Mouse (Mus musculus): ENCODE results near the gene Ap4m1. TPM values are rescaled to one million over a fixed set of nuclear protein-coding genes. Genes with fewer than 3 reads are reported as not detected.
A peak's percentile ranks its signal among the peaks of the same experiment; 100 is the strongest.

Gene Ap4m1
- polyA plus RNA-seq, 1 experiment from 2014 or later = 26.2 TPM

DNA sequence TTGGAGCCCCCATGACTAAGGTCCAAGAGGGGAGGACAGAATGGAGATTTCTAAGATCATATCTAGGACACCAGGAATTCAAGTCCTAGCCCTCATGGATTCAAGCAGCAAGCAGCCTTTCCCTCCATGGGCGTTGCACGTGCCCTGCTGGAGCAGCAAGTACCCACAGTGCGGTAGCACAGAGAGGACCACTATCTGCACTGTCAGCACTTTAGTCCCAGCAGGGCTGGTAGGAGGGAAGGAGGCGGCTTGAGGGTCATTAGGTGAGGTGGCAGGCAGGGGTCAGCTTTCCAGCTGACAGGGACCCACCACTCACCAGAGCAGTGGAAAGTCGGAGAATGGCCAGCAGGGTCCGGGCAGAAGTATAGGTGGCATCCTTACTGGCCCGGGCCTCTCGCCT is 6.2 kb upstream of the Ap4m1 start:
- H3K36me3 ChIP-seq = peaks cover 73% of the 10 kb centered on the region
- no peaks in the 10 kb centered on the region for H3K9me3 ChIP-seq
- no peak for ATAC-seq (ENCODE audit: borderline replicate concordance, extremely low read depth, low FRiP score, low TSS enrichment)
- H3K27ac ChIP-seq = no peak overlapping the region
- H3K4me3 ChIP-seq = no peak overlapping the region
- no peaks in the 10 kb centered on the region for H3K27me3 ChIP-seq
- no peak overlapping the region for H3K9ac ChIP-seq
- H3K4me2 ChIP-seq = no peak overlapping the region
- H3K4me1 ChIP-seq = peaks cover 18% of the 10 kb centered on the region
- 70% methylated on average over 8 of the region's 8 CpGs for WGBS

DNA sequence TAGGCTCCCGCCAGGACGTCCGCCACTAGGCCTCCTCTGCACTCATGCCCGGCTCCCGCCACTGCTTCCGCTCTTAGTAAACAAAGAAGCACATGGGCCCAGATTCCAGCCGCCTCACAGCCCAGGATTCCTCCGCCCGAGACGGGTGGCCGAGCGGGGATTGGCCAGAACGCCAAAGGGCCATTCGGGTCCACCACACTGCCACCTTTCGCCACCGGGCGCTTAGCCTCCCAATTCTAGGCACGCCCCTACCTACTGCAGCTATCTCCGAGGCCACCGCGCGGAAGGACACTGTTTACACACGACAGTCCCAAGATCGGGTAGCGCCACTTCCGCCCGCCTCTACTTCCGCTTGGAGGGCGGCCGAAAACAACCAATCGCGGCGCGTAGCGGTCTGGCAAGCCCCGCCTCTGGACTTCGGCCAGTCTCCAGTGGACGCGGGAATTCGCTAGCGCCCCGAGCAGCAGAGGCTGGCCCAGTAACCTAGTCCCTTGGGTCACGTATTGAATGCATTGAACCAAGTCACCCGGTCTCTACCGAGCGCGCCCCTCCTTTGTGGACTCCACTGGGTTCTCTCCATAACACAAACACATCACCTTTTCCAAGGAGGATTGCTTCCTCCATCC is 753 bp upstream of the Ap4m1 start:
- H3K4me2 ChIP-seq = peak overlapping the region; percentile 80
- H3K9ac ChIP-seq = peak overlapping the region; percentile 88
- H3K4me3 ChIP-seq = peak overlapping the region; percentile 82
- under 1% methylated on average over 47 of the region's 47 CpGs for WGBS
- H3K27ac ChIP-seq = peak overlapping the region; percentile 97
- no peaks in the 10 kb centered on the region for H3K9me3 ChIP-seq
- peak; percentile 88 for ATAC-seq (ENCODE audit: borderline replicate concordance, extremely low read depth, low FRiP score, low TSS enrichment)
- H3K27me3 ChIP-seq = no peaks in the 10 kb centered on the region
- H3K36me3 ChIP-seq = peaks cover 61% of the 10 kb centered on the region
- peaks cover 23% of the 10 kb centered on the region for H3K4me1 ChIP-seq

DNA sequence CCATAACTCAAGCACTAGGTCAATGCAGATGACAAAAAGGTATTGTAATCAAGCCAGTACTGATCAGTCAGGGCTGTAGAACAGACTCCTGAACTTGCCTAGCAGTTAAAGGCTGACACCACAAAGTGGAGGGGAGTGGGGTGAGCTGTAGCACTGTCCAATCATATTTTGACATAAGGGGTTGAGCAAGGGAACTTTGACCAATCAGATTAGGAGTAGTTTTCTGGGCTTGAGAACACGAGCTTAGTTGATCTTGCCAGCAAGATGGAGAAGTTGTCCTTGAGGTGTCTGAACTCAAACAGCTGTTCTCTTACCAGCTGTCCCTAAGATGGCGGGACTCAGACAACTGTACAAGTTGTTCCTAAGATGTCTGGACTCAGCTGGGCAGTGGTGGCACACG is 1.4 kb downstream of the Ap4m1 start:
- Histone ChIP-seq H3K27ac (0 out of 2 replicates have a peak overlapping the region, but pooled peaks have one; percentile 97), H3K4me3 (peak overlapping the region; percentile 82; the same call in 1 of the 2 replicates), H3K4me2 (peak overlapping the region; percentile 61; the same call in 1 of the 2 replicates), H3K9me3 (no peaks in the 10 kb centered on the region), H3K36me3 (peaks cover 59% of the 10 kb centered on the region), H3K4me1 (peaks cover 23% of the 10 kb centered on the region), H3K9ac (no peak overlapping the region), H3K27me3 (no peaks in the 10 kb centered on the region)
- ATAC-seq (ENCODE audit: borderline replicate concordance, extremely low read depth, low FRiP score, low TSS enrichment) = no peak
- 64% methylated on average over 3 of the region's 3 CpGs for WGBS

DNA sequence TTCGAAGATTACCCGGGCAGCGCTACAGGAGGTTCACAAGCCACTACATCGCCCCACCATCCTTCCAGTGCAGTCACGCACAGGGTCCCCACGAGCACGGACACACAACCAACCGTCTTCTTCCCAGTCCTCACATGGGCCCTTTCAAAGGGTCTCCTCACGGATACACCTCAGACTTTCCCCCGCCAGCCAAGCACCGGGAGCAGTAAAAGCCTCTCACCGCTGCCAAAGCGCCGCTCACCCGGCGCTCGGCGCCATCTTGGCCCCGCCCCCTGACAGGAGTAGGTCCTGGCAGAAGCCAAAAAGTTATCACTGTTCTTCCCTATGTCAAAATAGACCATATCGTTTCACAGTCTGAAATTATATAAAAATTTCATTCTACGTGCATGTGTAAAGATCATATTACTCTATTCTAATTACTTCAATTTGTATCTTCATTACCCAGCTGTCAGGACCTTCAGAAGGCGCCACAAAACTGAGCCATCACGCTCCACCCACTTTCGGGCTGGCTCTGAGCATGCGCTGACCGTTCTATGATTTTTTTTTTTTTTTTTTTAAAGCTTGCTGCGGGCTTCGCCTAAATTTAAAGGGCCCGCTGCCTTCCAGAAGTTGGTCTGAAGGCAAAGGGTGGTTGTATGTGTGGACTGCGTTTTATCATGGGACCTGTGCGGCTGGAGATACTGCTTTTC is 15.3 kb downstream of the Ap4m1 start, which contains the start of the genes Taf6 and Cnpy4:
Taf6 (minus strand) TSS at position 502 of the 689 bp plus-strand sequence.
Cnpy4 (plus strand) TSS at position 536 of the 689 bp plus-strand sequence.
- WGBS = under 1% methylated on average over 31 of the region's 31 CpGs

DNA sequence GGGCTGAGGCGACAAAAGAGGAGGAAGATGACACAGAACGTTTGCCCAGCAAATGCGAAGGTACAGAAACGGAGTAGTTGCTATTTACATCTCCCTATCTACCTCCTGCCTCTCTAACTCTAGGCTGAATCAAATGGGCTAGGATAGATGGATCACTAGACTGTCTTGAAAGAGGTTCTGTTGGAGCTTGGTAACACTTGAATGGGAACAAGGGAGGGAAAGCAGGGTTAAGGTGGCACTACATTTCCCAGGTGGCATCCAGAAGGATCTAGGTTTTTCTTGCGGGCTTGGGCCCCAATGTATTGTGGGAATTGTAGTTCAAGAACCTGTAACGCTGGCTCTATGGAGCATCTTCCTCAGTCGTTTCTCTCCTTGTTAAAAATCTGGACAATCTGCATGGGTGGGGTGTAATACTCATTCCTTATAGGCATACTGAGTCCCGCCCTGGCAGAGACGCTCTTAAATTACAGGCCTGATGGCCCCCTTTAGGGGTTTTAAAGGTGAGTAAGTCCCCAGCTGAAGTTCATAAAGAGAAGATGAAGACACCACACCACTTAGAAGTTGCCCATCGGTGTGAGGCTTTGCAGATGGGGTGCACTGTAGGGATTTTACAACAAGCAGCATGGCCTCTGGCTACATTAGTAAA is 16.0 kb downstream of the Ap4m1 start:
- H3K9me3 ChIP-seq = no peaks in the 10 kb centered on the region
- H3K4me2 ChIP-seq = peak overlapping the region; percentile 62
- WGBS = 0% methylated on average over 10 of the region's 10 CpGs
- H3K4me1 ChIP-seq = peaks cover 17% of the 10 kb centered on the region
- peak overlapping the region; percentile 38 for H3K27ac ChIP-seq
- H3K36me3 ChIP-seq = peaks cover 14% of the 10 kb centered on the region; the same call in 1 of the 2 replicates
- peak overlapping the region; percentile 66 for H3K9ac ChIP-seq
- peak overlapping the region; percentile 67 for H3K4me3 ChIP-seq
- no peaks in the 10 kb centered on the region for H3K27me3 ChIP-seq
- ATAC-seq (ENCODE audit: borderline replicate concordance, extremely low read depth, low FRiP score, low TSS enrichment) = peak; percentile 82; the same call in 1 of the 2 replicates

More for the DNA sequence above, 15.3 kb downstream of the Ap4m1 start, which contains the start of the genes Taf6 and Cnpy4:
- peak within 1 kb of the TSS; percentile 38 for H3K27ac ChIP-seq
- H3K4me1 ChIP-seq = peaks cover 17% of the 10 kb centered on the region
- peaks cover 19% of the 10 kb centered on the region; the same call in 1 of the 2 replicates for H3K36me3 ChIP-seq
- H3K27me3 ChIP-seq = no peaks in the 10 kb centered on the region
- H3K9ac ChIP-seq = peak within 1 kb of the TSS; percentile 74
- peak within 1 kb of the TSS; percentile 67 for H3K4me3 ChIP-seq
- H3K4me2 ChIP-seq = peak within 1 kb of the TSS; percentile 62
- peak; percentile 81 for ATAC-seq (ENCODE audit: borderline replicate concordance, extremely low read depth, low FRiP score, low TSS enrichment)
- H3K9me3 ChIP-seq = no peaks in the 10 kb centered on the region

DNA sequence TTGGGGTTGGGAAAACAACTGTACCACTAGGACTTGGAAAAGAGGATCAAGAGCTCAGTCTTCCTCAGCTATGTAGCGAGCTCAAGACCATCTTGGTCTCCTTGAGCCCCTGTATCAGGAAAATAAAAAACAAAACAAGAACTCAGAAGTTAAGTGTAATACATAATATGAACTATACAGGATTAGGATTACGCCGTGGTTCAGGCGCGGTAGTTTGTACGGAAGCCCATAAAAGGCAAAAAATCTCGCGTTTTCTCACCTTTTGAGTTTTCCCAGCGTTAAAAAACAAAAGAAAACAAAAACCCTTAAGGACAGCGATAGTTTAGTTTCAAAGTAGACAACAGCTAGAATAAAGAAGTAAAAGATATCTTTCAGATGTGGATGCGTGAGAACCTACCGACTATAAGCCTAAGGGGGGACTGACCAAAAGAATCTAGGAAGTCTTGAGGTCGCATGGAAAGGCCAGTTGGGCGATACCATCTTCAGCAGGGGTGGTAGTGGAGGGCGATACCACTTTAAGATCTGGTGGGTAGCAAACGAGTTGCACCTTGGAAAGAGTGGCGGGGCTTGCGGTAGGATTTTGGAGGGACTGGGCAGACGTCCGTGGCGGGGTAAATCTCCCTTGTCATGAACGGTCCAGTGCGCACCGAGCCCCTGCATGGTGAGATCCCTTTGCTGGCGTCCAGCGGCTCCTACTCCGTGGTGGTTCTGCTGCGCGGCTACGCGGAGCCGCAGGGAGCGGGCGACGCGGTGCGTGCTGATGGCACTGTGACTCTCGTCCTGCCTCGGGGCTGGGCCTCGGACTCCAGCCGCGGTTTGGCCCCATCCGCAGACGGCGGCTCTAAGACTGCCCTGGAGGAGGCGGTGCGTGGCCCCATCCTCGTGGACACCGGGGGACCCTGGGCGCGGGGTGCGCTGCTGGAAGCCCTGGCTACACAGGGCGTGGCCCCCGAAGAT is 22.2 kb downstream of the Ap4m1 start, which contains the start of gene Mblac1:
Mblac1 (plus strand) TSS at position 544 of the 957 bp plus-strand sequence.
- ATAC-seq (ENCODE audit: borderline replicate concordance, extremely low read depth, low FRiP score, low TSS enrichment) = peak; percentile 78
- no peaks in the 10 kb centered on the region for H3K27me3 ChIP-seq
- H3K4me3 ChIP-seq = peak within 1 kb of the TSS; percentile 72
- WGBS = 7% methylated on average over 54 of the region's 54 CpGs
- peaks cover 3% of the 10 kb centered on the region; the same call in 1 of the 2 replicates for H3K4me1 ChIP-seq
- H3K9ac ChIP-seq = peak within 1 kb of the TSS; percentile 79
- H3K36me3 ChIP-seq = peaks cover 7% of the 10 kb centered on the region; the same call in 1 of the 2 replicates
- peak within 1 kb of the TSS; percentile 82 for H3K27ac ChIP-seq
- no peaks in the 10 kb centered on the region for H3K9me3 ChIP-seq
- H3K4me2 ChIP-seq = peak within 1 kb of the TSS; percentile 93

GRCm38 (mm10) chr5:138194755-138195345 is 23.0 kb downstream of the Ap4m1 start:
- Histone ChIP-seq H3K4me1 (peaks cover 3% of the 10 kb centered on the region; the same call in 1 of the 2 replicates), H3K9me3 (no peaks in the 10 kb centered on the region), H3K4me2 (peak overlapping the region; percentile 93), H3K27me3 (no peaks in the 10 kb centered on the region), H3K27ac (peak overlapping the region; percentile 82), H3K36me3 (peaks cover 7% of the 10 kb centered on the region; the same call in 1 of the 2 replicates), H3K9ac (peak overlapping the region; percentile 79), H3K4me3 (peak overlapping the region; percentile 72)
- WGBS = under 1% methylated on average over 29 of the region's 29 CpGs
- ATAC-seq (ENCODE audit: borderline replicate concordance, extremely low read depth, low FRiP score, low TSS enrichment) = peak; percentile 63

- no peaks in the 10 kb centered on the region for H3K27me3 ChIP-seq
- peak overlapping the region; percentile 79 for H3K9ac ChIP-seq
- peaks cover 7% of the 10 kb centered on the region; the same call in 1 of the 2 replicates for H3K36me3 ChIP-seq
- peak overlapping the region; percentile 93 for H3K4me2 ChIP-seq
- H3K9me3 ChIP-seq = no peaks in the 10 kb centered on the region
- ATAC-seq (ENCODE audit: borderline replicate concordance, extremely low read depth, low FRiP score, low TSS enrichment) = no peak
- H3K4me1 ChIP-seq = peaks cover 3% of the 10 kb centered on the region; the same call in 1 of the 2 replicates
- no peak overlapping the region for H3K27ac ChIP-seq
- peak overlapping the region; percentile 72 for H3K4me3 ChIP-seq
- 68% methylated on average over 7 of the region's 7 CpGs for WGBS
Measured at GRCm38 (mm10) chr5:138195463-138195862, 23.7 kb downstream of the Ap4m1 start.

GRCm38 (mm10) chr5:138199576-138199975 is 27.8 kb downstream of the Ap4m1 start:
- 23% methylated on average over 1 of the region's 1 CpGs for WGBS
- Histone ChIP-seq H3K27ac (no peak overlapping the region), H3K4me3 (no peak overlapping the region), H3K9me3 (no peaks in the 10 kb centered on the region), H3K4me1 (no peaks in the 10 kb centered on the region), H3K36me3 (no peaks in the 10 kb centered on the region), H3K27me3 (no peaks in the 10 kb centered on the region), H3K4me2 (no peak overlapping the region), H3K9ac (no peak overlapping the region)
- no peak for ATAC-seq (ENCODE audit: borderline replicate concordance, extremely low read depth, low FRiP score, low TSS enrichment)

- no peaks in the 10 kb centered on the region for H3K27me3 ChIP-seq
- no peaks in the 10 kb centered on the region for H3K4me1 ChIP-seq
- no peak overlapping the region for H3K4me3 ChIP-seq
- no peak overlapping the region for H3K4me2 ChIP-seq
- no peaks in the 10 kb centered on the region for H3K36me3 ChIP-seq
- ATAC-seq (ENCODE audit: borderline replicate concordance, extremely low read depth, low FRiP score, low TSS enrichment) = no peak
- H3K27ac ChIP-seq = no peak overlapping the region
- no peaks in the 10 kb centered on the region for H3K9me3 ChIP-seq
- H3K9ac ChIP-seq = no peak overlapping the region
- WGBS = 84% methylated on average over 3 of the region's 3 CpGs
Measured at GRCm38 (mm10) chr5:138202086-138202485, 30.3 kb downstream of the Ap4m1 start.

All from lung, embryonic 15.5 days (tissue).